Mouse (Mus musculus) layer of hippocampus, postnatal 25 days (tissue): ENCODE data around the gene 1810010D01Rik. TPM values are rescaled to one million over a fixed set of nuclear protein-coding genes. Genes with fewer than 3 reads are reported as not detected.

ENCODE experiments used
- DNase-seq, 2 experiments: peaks; one replicate each; pipeline ENCODE4 v3.0.0; 2022; ENCODE audit warnings: mixed read lengths in 2 of 2, low spot score in 1 of 2; ENCODE audit errors: extremely low spot score in 1 of 2
- total RNA-seq, 2 experiments: library from RNA; stranded (reverse); gene quantifications; 2 replicates each; pipeline ENCODE4 v1.2.3; 2021

Gene 1810010D01Rik
- 1 to 10 TPM in 1 of 2 experiments, under 1 TPM in 1; 0.44 to 1.5 TPM for total RNA-seq

DNA sequence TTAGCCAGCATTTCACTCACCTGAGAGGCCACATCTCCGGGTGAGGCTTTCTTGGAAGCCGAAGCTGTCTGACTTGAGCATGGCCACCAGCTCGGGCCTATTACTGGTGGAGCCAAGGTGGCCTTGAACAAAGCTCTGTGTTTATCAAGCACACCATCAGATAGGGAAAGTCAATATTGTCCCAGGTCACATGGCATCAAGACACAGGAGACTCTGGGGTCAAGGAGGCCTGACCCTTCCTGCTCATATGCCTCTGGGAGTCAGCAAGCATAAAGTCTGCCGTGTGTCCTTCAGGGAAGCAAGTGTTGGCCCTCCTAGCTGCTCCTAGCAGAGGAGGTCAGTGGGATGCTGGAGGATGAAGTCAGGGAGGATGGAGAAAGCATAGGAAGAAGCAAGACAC lies at the start of gene 1810010D01Rik:
Gene 1810010D01Rik, minus strand, starts transcription at position 114 of the 400 bp plus-strand sequence.
- DNase-seq: no peak

DNA sequence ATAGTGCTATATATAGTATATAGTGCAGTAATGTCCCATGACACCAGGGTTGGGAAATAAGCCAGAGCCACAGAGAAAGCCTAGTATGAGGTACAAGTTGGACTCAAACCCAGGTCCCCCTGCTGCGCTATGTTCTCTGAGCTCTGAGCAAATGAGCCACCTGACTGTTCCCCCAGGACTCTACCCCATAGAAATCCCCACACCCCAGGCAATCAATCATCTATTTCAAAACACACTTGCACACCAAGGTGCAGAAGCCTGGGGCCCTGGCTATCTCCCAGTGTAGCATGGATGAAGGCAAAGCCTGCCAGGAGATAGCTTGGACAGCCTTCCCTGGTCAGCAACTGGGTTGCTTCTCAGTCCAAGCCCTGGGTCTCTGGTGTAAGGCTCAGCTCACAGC lies 48.2 kb upstream of the 1810010D01Rik start:
- no peak for DNase-seq

DNA sequence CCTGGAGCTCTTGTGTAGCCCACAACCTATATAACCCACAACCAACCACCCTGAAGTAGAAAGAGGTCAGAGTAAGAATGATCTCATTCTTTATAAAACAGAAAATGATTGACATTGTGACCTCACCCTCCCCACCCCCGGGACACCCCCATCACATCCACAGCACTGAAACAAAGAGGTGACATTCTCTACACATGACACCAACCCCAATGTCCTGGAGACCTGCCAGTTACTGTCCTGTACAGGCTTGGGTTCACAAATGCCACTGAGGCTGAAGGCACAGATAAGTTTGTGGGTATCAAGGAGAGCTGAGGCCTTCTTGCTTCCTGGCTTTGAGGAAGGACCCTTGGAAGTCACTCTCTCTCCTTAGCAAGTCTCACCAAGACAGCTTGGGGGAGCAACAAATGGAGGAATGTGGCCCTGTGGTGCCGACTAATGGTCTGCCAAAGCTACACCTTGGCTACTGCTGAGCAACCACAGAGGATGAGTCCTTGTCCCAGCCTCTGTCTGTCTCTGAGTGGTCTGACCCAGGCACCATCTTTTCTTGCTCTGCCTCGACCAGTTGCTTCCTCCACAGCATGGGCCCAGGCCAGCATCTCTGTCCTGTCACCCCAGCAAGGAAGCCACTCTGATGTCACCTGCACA lies 46.2 kb upstream of the 1810010D01Rik start:
- no peak for DNase-seq

DNA sequence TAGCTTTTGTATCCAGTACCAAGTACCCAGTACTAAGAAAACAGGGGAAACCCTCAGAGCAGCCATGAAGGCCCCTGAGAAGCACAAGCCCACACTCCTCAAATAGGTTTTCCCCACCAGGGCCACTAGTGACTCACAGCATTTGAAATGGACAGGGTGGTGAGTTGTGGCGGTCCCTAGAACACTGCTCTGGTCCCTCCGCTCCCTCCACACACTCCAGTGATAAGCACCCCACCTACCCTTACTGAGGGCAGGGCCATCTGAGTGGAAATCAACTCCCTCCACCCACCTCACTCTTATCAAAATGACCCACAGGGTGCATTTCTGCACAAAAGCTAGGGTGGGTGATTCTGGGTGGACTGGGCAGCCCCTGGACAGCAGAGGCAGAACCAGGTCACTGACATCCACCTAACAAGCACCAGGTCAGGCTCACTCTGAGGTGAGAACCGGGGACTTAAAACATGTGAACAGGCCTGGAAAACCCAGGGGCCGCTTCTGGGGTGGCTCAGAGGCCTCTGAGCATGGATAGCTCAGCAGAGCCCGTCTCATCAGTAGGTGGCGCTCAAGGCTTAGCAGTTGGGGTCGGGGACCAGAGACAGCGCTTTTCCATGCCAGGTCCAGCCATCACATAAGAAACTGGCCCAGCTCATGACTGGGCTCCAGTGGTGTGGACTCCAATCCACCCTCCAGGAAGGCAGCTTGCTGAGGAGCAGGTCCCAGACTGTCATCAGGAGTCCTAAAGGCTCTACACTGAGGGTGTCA lies 45.0 kb upstream of the 1810010D01Rik start:
- DNase-seq: peak; percentile 76 to 97

DNA sequence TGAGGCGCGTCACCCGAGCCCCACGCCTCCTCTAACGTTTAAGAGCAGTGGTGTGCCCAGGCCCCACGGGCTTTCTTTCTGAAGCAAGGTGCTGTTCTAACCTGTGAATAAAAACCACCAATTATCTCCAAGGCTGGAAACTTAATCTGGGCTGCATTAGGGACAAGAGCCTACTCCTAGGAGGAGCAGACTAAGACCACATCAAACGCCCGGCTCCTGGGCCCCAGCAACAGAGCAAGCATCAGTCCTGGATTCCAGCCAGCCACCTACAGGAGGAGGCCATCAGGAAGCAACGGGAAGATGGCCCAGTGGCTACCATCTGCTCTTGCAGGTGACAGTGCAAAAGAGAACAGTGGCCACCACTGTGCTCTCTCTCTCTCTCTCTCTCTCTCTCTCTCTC lies 42.3 kb upstream of the 1810010D01Rik start:
- DNase-seq: no peak

DNA sequence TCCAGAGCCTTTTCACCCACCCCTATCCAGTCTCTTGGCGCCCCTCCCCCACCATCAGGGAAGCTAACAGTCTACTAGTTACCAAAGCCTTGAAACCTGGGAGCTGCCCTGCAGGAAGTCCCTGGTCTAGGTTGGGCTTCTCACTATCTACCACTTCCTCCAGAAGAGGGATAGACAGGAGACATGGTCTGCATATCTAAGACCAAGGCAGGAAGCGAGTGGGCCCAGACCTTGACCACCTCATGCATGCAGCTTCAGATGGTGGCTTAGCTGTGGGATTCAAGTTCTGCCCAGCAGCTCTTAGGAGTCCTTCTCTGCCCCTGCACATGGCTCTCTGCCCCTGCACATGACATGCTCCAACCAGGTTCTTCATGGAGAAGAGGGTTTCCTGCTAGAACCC lies 41.0 kb upstream of the 1810010D01Rik start:
- DNase-seq: no peak

DNA sequence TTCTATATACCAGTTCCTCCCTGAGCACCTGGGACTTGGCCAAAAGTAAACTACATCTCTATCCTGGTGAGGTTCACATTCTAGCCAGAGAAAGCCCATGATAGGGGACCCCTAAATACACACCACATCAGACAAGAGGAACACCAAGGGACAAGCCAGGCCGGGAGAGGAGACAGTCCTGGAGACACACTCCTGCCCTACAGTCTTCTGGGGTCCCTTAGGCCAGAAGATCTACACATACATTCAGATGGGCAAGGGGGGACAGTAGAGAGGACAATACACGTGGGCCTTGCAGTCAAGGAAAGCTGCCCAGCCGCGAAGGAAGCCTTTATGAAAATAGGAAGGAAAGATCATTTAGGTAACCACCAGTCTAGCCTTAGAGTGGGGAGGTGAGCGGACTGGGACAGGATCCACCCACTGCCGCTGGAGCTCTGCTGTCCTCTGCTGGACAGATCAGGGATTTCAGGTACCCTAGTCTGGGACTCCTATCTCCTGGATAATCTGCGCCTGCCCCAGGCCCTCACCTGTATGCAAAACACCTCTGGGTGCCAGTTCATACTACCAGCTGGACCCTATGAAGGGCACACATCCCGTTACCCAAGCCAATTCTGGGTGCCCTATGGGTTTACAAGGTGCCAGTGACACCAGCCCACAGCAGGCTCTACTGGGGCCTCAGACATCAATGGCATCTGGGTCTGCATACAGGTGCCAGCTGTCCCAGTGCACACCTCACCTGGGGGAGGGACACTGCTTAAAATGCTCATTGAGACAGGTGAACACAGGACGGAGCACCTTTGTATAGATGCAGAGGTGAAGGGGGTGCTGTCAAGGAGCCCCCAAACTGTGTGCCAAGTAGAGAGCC lies 35.2 kb upstream of the 1810010D01Rik start:
- DNase-seq: peak; percentile 75 to 91

DNA sequence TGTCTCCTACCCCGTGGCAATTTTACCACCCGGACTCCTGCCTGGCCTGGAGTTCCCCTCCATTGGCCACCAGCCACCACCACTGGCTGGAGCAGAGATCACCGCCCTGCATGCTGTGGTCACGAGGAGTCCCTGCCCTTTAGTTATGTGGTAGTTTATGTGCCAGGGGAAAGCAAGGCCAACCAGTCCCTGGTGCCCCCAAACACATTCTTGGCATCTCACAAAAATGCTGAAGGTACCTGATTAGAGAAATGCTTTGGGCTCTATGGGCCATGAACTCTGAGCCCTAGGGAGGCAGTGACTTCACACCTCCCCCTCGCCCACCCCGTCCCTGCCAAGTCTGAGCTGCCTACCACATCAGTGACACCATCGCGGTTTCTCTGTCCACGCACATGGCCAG lies 34.1 kb upstream of the 1810010D01Rik start:
- no peak for DNase-seq

DNA sequence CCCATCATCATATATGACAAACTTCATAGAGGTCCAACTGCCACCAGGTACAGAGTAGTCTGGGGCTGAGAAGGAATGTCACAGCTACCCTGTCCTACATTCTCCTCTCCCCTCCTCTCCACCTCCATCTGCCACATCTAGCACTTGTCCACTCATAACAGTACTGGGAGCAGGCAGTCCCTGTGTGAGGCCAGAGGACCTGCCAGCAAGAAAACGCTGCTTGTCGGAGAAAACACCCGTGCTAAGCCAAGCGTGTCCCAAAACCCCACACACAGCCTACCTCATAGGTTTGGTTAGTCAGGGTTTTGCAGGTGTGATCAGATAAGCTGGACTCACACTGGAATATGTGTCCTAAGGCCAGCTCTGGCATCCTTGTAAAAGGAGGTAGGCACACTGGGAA lies 33.0 kb upstream of the 1810010D01Rik start:
- no peak for DNase-seq

DNA sequence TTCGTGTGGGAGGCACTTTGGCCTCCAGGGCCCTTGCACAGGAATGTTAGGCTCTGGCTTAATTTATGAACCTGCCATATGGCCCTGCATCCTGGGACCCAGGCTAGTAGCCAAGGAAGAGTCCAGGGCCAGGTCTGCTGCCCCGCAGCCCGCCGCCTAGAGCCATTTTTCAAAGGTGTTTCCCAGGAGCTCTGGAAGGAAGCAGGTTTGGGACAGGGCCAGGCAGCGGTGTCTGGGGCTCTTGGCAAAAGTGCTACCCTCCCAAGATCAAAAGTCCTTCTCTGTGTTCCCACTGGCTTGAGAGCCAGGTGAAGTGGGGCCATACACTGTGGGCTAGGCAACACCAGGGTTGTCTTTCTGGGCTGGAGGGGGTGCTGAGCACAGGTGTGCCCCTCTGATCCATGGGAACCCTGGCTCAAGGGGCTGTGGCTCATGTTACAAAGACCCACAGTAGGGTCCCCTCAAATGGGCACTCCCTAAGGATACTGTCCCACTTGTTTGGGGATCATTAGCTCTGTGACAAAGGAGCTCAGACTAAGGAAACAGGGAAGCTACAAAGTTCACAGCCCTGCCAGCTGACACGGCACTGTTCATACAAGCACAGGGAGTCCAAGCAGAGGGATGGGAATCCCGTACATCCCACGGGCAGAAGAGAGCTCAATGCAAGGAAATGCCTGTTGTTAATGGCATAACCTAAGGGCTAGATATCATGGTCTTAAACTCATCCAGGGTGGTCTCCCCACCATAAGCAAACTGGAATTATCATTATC lies 32.0 kb upstream of the 1810010D01Rik start:
- DNase-seq: no peak

DNA sequence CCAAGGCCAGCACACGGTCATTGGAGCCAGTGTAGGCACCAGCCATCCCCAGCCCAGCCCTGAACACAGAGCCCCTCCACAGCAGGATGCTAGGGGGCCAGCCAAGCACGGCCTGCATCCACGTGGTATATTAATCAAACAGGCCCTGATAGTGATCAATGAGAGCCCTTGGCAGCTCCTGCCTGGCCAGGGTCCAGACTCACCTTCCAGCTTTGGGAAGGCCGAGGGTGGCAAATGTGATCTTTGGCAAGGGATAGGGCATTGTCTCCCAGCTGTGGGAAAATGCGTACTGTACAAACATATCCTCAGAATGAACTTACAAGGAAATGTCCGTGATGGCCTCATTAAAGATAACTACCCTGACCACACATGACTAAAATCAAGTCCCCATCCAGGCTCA lies 31.2 kb upstream of the 1810010D01Rik start:
- DNase-seq: no peak

DNA sequence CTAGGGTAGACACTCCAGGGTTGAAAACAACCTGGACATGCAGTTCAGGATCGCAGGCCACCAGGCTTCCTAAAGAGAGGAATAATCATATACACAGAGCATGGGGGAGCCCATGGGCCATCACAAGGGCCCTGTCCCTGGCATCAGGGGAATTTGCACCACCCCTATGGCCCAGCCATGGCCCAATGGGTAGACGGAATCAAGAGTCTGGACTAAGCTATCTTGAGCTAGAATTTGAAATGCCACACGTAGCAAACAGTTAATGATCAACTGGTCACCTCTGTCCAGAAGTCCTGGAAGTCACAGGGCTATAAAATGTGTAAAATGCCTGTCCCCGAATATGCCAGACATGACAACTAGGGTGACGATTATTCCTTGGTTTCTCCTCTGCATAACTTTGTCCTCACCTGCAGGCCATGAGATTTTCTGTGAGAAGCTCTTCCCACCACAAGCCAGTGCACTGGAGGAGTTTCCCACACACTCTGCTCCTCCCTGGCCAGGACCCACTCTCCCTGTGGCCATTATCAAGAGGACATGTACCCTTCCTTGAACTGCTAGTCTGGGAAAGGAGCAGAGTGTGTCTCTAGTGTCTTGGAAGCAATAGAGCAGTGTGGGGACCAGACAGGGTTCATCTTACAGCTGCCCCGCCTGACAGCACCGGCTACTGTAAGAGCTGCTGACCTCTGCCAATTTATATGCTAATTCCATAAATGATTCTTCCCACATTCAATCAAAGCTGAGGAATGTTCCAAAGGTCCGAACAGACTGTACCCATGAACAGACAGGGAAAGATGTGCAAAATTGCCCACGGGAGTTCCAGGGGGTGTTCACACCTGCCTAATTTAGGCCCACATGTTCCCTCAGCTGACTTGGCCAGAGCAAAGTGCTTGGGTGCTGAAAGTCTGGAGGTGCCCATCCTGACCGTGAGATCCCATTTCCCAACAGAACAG lies 27.2 kb upstream of the 1810010D01Rik start:
- no peak for DNase-seq

DNA sequence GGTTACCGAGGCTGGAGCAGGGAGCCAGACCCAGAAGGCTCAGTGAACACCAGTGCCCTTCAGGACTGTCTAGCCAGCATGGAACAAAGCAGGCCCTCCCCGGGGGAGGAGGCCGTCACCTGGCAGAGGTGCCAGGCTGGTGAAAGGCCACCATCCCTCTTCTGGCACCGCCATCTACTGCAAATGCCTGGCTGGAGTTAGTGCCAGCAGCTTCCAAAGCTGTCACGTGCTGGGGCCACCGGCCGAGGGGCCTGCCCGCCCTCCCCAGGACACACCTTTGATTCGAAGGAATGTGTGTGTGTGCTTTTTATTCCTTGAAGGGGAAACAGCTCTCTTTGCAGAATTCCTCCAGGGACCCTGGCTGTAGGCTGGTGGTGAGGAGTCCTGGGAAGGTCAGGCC lies 23.7 kb upstream of the 1810010D01Rik start:
- no peak for DNase-seq

DNA sequence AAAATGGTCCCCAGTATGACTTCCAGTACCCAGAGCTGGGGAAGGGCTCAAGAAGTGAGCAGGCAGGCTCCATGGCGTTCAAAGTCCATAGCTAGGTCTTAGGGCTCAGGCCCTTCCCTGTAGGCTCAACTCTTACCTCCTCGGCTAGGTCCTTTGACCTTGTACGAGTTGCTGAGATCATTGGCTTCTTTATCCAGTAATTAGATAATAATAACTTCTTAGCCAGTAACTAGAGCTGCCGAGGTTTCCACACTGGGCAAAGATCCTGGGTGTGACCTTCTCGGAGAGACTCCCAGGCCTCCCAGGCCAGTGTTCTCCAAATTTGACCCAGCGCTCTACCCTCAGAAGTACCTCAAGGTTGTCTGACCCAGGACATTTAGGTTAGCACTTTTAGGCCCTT lies 18.7 kb upstream of the 1810010D01Rik start:
- DNase-seq: no peak

DNA sequence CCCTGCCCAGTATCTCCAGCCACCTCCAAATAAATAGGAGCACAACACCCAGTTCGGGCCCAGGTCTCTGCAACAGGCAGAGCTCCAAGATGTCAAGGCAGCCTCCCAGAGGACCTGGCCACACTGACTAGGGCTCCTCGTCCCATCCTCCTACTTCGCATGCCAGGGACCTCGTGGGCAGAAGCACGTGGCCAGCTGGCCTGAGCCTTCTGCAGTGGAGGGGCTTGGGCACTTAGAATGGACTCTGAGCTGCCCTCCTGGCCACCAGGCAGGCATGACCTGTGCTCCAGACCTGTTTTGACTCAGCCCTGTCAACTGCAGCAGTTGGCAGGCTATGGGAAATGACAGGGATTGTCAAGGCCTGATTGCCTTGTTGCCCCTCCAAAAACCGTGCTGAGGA lies 17.7 kb upstream of the 1810010D01Rik start:
- DNase-seq: no peak

DNA sequence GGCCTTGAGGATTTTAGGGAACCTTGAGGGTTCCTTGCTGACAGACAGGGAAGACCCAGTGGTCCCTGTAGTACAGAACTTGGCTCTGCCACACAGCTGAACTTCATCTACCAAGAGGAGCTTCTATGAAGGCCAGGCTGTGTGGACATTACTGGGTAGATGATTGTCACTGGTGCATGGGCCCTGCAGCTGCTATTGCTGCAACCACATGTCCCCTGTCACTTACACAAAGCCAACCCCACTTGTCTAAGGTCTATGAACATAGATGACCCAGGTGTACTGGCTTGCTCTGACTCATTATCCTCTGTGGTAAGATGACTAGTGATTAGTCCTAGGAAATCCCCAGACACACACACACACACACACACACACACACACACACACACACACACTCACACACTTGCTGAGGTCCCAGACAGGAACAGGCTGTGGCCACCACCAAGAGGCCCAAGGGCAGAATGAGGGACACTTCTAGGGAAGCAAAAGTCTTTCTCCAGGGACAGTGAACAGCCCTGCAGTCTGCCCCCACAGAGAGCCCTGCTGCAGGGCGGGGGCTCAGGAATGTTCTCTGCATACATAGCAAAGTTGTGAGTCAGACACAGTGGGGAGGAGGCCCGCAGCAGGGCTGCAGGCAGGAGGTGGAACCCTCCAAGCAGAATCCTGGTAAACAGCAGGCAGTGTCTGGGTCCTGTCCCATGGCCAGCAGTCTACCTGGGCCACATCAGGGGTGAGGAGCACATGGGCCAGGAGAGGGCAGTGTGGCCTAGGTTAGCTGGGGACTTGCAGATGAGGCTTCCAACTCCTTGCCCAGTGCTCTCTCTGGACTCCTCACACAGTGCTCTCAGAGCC lies 14.1 kb upstream of the 1810010D01Rik start:
- DNase-seq: no peak

DNA sequence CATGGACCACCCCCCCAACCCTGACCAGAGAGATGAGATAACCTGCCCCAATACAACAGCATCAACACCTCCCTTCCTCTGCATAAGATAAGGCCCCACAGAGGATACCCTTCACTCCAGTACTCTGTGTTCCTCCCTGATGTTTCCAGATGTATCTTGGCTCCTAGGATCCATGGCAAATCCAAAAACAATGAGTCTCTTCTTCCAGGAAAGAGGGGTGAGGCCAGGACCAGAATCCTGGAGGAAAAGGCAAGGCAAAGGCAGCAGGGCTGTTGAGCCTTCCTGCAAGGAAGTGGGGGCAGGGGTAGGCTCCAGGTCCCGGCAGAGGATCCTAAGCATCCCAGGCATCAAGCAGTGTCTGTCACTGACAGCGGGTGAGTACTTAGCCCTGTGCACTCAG lies 13.4 kb upstream of the 1810010D01Rik start:
- DNase-seq: no peak

DNA sequence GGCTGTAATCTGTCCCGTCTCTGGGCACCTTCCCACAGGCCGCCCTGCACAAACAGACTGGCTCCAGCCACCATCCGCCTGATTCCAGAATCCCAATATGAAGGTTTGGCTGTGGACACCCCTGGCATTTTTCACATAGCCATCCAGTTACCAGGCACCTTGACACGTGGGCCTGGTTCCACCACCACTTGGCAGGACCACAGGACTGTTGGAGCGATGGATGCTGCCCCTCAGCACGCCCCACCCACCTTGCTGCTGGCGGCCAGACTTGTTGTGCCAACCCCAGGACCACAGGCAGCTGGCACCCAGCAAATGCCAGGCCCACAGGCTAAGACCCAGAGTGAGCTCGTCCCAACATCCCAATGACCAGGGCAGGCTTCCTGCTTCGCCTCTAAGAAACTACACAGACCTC lies 11.5 kb upstream of the 1810010D01Rik start:
- DNase-seq: no peak
